Mouse (Mus musculus): Measurements from ENCODE around the gene Dna2. TPM values are rescaled to one million over a fixed set of nuclear protein-coding genes. Genes with fewer than 3 reads are reported as not detected.

The Dna2 gene
- polyA plus RNA-seq (2014; fragmentation: Illumina TruSeq; extraction: RNeasy Lipid Tissue Mini Kit (QIAGEN cat#74804)), result 6.4 TPM

DNA sequence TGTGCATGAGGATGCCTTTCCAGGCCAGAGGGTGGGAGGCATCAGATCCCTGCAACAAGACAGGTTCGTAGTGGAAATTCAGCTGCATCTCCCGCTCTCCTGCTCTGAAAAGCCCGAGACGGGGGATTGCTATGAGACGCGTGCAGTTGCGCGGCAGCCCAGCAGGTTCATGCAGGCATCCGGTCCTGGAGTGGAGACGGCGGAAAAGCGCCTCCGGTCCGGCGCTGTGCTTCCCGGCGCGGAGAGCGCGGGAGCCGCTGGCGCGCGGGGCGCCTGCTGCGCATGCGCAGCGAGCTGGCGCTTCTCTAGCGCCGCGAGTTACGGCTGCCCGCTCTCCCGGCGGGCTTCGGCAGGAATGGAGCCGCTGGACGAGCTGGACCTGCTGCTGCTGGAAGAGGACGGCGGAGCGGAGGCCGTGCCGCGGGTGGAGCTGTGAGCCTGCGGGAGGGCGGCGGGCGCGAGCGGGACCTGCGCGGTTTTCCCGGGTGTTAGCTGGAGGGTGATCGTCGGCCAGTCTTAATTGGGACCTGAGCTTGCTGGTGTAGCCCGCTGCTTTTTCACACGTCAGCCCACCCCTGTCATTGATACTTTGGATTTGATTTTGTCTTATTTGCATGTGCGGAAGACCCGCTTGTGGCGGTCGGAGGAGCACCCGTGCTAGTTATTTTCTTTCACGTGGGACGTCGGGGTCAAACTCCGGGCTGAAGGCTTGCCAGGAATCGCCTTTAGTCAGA lies at the start of gene Dna2:
Gene Dna2, plus strand, starts transcription at position 289 of the 734 bp plus-strand sequence.

DNA sequence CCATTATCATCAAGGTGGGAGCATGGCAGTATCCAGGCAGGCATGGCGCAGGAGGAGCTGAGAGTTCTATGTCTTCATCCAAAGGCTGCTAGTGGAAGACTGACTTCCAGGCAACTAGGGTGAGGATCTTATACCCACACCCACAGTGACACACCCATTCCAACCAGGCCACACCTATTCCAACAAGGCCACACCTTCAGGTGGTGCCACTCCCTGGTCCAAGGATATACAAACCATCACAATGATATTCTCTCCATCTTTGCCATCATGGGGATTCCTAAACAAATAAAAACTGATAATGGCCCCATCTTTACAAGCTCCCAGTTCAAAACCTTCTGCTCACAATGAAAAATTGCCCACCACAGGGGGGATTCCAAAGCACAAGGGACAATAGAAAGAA lies 37.9 kb upstream of the Dna2 start, which contains the start of gene Tet1:
Gene Tet1, minus strand, starts transcription at position 101 of the 400 bp plus-strand sequence.

DNA sequence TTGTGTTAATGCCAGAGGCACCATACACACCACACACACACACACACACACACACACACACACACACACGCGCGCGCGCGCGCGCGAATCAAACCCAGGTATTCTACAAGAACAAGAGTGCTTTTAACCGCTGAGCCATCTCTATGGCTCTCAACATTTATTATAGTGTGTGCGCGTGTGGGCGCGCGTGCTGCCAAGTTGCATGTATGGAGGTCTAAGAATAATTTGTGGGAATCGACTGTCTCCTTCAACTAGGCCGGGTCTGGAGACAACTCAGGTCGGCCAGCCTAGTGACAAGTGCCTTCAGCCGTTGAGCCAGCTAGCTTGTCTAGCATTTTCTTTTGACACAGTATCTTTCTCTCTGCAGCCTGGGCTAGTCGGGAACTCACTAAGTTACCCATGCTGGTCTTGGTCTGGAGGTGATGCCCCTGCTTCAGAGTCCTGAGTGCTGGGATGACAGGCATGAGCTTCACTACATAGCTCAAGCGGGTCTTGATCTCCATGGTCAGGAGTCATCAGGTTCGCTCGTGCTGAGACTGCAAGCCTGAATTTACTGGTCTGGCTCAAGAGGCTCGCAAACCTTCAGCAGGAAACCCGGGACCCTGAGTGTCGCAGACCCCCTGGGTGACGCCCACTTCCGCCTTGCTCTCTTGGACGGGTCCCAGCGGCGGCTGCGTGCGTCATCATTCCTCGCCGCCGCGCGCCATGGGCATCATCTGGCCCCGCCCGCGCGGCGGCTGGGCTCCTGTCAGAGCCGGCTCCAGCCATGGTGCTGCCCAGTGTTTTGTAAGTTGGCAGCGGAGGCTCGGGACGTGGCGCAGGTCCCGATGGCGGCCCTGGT lies 26.7 kb upstream of the Dna2 start, which contains the start of gene Slc25a16:
Gene Slc25a16, plus strand, starts transcription at position 709 of the 841 bp plus-strand sequence.

DNA sequence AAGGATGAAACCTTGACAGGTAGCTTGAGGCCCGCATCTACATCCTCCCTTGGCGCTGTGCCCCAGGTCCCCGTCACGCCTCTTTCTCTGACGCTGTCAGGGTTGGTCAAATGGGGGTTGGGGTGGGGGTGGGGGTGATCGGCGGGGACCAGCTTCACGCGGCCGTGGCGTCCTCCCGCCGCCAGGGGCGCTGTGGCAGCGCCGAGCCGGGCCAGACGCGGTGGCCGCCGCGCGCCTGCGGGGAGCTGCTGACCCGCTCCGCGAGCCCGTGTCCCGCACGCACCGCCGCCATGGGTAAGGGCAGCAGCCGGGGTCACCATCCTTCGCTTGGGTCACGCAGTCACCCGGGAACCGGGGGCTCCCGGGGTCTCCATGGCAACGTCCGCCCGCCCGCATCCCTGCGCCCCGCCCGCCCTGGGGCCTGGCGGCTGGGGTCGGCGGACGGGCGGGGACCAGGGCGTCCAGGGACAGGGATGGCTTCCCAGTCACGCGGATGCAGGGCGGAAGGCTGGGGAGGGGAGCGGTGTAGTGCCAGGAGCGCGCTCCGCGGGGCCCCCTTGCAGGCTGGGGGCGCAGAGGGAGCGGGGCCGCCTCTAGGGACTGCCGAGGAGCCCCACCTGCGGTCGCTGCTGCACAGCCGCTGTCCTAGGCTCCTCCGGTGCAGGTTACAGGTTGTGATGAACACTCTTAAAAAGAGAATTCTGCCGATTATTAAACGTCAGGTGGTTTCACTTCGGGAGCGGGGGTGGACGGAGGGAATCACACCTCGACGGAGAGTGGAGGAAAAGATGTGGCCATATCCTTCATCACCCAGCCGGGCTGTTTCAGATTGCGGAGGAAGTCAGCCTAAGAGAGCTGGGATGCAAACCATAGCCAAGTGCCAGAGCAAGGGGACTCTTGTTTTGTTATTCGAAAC lies 33.5 kb downstream of the Dna2 start, which contains the start of gene Rufy2:
Gene Rufy2, plus strand, starts transcription at position 185 of the 916 bp plus-strand sequence.

Other genes starting within 250 kb of the Dna2 start
- gene Stox1, start 220.9 kb upstream of the Dna2 start, polyA plus RNA-seq (2014; fragmentation: Illumina TruSeq; extraction: RNeasy Lipid Tissue Mini Kit (QIAGEN cat#74804)), result 4.4 TPM
- gene Ccar1, start 154.7 kb upstream of the Dna2 start, polyA plus RNA-seq (2014; fragmentation: Illumina TruSeq; extraction: RNeasy Lipid Tissue Mini Kit (QIAGEN cat#74804)), result 192 TPM
- gene Tet1, start 38.0 kb upstream of the Dna2 start, polyA plus RNA-seq (2014; fragmentation: Illumina TruSeq; extraction: RNeasy Lipid Tissue Mini Kit (QIAGEN cat#74804)), result 20.0 TPM
- 42.2 TPM for gene Slc25a16, start 26.4 kb upstream of the Dna2 start, polyA plus RNA-seq (2014; fragmentation: Illumina TruSeq; extraction: RNeasy Lipid Tissue Mini Kit (QIAGEN cat#74804))
- gene Rufy2, start 33.2 kb downstream of the Dna2 start, polyA plus RNA-seq (2014; fragmentation: Illumina TruSeq; extraction: RNeasy Lipid Tissue Mini Kit (QIAGEN cat#74804)), result 29.8 TPM
- gene Hnrnph3, start 77.2 kb downstream of the Dna2 start, polyA plus RNA-seq (2014; fragmentation: Illumina TruSeq; extraction: RNeasy Lipid Tissue Mini Kit (QIAGEN cat#74804)), result 111 TPM
- 1.3 TPM for gene Pbld2, start 77.3 kb downstream of the Dna2 start, polyA plus RNA-seq (2014; fragmentation: Illumina TruSeq; extraction: RNeasy Lipid Tissue Mini Kit (QIAGEN cat#74804))
- gene Pbld1, start 113.1 kb downstream of the Dna2 start, polyA plus RNA-seq (2014; fragmentation: Illumina TruSeq; extraction: RNeasy Lipid Tissue Mini Kit (QIAGEN cat#74804)), result 0.43 TPM
- gene Atoh7, start 152.6 kb downstream of the Dna2 start, polyA plus RNA-seq (2014; fragmentation: Illumina TruSeq; extraction: RNeasy Lipid Tissue Mini Kit (QIAGEN cat#74804)), result not detected

Measured in ovary, adult 10 weeks (tissue).